Mouse (Mus musculus): ENCODE data around the gene Ceacam19. TPM values are rescaled to one million over a fixed set of nuclear protein-coding genes. Genes with fewer than 3 reads are reported as not detected.

The Ceacam19 gene
- total RNA-seq (2023): not detected

DNA sequence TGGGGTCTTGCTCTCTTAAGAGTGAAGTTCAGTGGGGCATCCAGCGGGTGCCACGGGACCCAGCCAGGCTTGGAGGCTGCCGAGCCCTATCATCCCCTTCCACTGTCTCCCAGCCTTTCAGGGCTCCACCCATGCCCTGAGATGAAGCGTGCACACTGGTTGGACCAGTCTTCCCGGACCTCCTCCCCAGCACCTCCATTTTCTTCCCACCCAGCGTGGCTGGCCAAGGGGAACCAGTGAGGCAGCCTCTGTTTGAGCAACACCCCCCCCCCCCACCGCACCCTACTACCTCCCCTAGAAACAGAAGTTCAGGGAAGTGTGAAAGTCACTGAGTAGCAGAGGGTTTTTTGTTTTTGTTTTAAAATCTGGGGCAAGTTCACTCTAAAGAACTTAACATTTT lies at the start of gene Ceacam19:
Gene Ceacam19 (minus strand): TSS at position 117 of the 400 bp plus-strand sequence.

DNA sequence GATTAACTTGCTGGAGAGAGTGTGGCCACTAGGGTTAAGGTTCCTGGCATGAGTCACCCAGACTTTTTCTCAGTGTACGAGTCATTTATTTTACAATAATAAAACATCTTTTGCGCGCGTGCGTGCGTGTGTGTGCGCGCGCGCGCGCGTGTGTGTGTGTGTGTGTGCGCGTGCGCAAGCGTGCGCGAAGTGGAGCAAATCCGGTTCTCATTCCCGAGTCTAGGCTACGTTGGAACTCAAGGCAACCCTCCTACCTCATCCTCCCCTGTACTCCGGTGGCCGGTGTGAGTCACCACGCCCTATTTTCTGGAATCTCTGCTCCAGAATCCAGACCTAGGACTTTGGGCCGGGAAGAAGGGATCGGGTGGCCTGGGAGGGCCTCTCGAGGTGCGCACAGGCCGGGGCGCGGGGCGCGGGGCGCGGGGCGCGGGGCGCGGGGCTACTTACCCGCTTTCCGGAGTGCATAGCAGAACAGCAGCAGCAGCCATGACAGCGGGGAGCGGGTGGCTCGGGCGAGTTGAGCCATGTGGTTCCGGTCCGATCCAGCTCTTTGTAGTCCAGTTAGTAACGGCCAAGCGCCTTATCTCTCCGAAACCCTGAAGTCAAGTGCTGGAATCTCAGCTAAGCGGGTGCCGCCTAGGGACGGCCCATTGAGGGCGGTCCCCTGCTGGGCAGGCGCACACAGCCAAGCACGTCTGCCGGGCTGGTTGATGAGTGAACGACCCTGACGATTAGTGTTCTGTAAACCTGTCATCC lies 32.9 kb upstream of the Ceacam19 start, which contains the start of gene Pvr:
Gene Pvr (minus strand): TSS at position 655 of the 756 bp plus-strand sequence.

DNA sequence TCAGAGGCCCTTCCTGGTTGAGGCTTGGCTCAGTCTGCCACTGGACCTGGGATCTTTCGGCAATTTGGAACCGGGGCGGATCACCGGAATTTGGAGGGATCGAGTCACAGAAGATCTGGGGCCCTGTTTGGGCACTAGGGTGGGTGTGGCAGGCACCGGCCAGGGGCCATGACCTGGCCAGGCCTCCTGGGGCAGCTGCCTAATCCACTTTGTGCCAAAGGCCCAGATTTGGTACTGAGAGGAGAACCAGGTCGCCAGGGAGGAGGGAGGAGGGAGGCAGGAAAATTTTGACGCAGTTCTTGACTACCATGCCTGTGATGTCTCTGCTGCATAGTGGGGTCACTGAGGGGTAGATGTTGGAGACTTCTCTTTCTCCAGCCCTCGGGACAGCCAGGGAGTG lies 26.6 kb downstream of the Ceacam19 start, which contains the start of gene Ceacam16:
Gene Ceacam16 (minus strand): TSS at position 101 of the 400 bp plus-strand sequence.

DNA sequence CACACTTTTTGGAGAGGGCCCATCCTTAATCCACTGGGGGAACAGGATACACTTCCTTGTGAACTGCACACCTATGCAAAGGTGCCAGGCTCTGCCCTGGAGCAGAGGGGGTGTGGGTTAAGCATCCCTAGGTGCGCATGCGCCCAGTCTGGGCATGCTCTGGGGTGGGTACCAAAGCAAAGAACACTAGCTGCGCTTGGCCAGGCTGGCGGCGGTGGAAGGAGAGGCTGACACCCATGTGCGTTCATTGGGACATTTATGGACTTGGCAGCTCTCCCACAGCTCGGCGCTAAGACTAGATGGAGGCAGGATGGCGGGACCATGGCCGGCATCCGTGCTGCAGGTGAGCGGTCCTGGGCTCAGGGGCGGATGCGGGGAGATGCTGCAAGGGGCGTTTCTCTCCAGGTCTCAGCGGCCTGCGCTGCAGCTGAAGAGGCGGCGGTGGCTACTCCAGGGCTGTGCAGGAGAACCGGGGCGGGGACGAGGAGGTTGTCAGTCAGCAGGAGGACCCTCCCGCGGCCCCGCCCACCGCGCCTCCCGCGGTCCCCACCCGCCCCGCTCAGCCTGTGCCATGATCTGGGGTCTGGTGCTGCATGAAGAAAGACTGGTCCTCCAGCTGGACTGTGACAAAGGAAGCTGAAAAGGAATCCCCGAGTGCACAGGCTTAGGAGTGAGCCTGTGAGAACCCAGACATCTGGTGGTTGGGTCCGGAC lies 35.8 kb downstream of the Ceacam19 start, which contains the start of gene Gm19345:
Gene Gm19345 (plus strand): TSS at position 146 of the 713 bp plus-strand sequence.

Other genes starting within 250 kb of the Ceacam19 start
- gene Clptm1, start 222.9 kb downstream of the Ceacam19 start, total RNA-seq (2023): 70.1 TPM
- 2.1 TPM for gene Apoc2, start 210.0 kb downstream of the Ceacam19 start, total RNA-seq (2023)
- gene Gm44805, start 206.5 kb downstream of the Ceacam19 start, total RNA-seq (2023): not detected
- not detected for gene Apoc4, start 206.5 kb downstream of the Ceacam19 start, total RNA-seq (2023)
- 1.4 TPM for gene Apoc1, start 195.3 kb downstream of the Ceacam19 start, total RNA-seq (2023)
- gene Apoe, start 188.8 kb downstream of the Ceacam19 start, total RNA-seq (2023): 33.1 TPM
- gene Tomm40, start 172.5 kb downstream of the Ceacam19 start, total RNA-seq (2023): 59.7 TPM
- gene Nectin2, start 137.5 kb downstream of the Ceacam19 start, total RNA-seq (2023): not detected
- gene Bcam, start 116.9 kb downstream of the Ceacam19 start, total RNA-seq (2023): not detected
- gene Cblc, start 91.2 kb downstream of the Ceacam19 start, total RNA-seq (2023): 1.0 TPM
- gene Bcl3, start 65.2 kb downstream of the Ceacam19 start, total RNA-seq (2023): 14.5 TPM
- not detected for gene Gm19345, start 36.0 kb downstream of the Ceacam19 start, total RNA-seq (2023)
- 2.1 TPM for gene Ceacam16, start 26.7 kb downstream of the Ceacam19 start, total RNA-seq (2023)
- 40.8 TPM for gene Pvr, start 33.2 kb upstream of the Ceacam19 start, total RNA-seq (2023)
- gene Igsf23, start 62.8 kb upstream of the Ceacam19 start, total RNA-seq (2023): 0.89 TPM
- not detected for gene Ceacam20, start 77.4 kb upstream of the Ceacam19 start, total RNA-seq (2023)
- gene Nlrp9b, start 103.5 kb upstream of the Ceacam19 start, total RNA-seq (2023): not detected
- not detected for gene Vmn1r91, start 211.7 kb upstream of the Ceacam19 start, total RNA-seq (2023)
- gene Gm16442, start 234.6 kb upstream of the Ceacam19 start, total RNA-seq (2023): not detected

Data from CD8-positive naive resting alpha-beta T cell, adult 57 days (primary cell).